Mouse (Mus musculus) spleen, adult 2 months (tissue): ENCODE measurements around the gene Cmtm8.

Source experiments
- CTCF ChIP-seq: fragments of 200-500 bp; IDR thresholded peaks from 2 replicates; pipeline ENCODE4 v1.5.1; 2011; ENCODE audit warnings: mild to moderate bottlenecking, inconsistent platforms; ENCODE audit not compliant: insufficient read depth, insufficient read length, insufficient replicate concordance; ENCODE audit errors: extremely low read depth
- POLR2A ChIP-seq: fragments of 200-500 bp; IDR thresholded peaks from 2 replicates; pipeline ENCODE4 v1.6.1; 2011; ENCODE audit warnings: low read depth, low read length, inconsistent platforms

DNA sequence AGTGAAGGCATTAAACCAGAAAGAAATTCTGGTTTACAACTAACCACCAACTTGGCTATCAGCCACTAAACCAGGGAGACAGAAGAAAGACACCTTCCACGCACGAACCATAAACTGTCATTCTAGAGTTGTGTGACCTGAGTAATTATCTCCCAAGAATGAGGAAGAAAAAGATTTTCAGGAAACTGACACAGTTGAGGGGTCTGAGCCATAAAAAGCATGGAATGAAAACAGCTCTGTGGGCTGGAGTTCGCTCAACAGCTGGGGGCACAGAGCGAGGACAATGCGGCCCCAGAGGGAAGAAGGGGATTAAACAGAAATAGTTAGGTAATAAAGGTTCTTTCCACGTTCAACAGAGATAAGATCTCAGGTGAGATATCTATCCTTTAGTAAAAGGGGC is 12.4 kb downstream of the Cmtm8 start:
- no peak for TF ChIP-seq POLR2A
- TF ChIP-seq CTCF, result no peak
